Comparison of ENCODE assay signal across 15 mouse cellular contexts in genomic region chr7:133018961-133019360, GRCm38 (mm10).
A peak's percentile ranks its signal among the peaks of the same experiment; 100 is the strongest.
DNase-seq lines count a peak whose midpoint lies in the region; ATAC-seq lines count a peak whose summit lies in the region.
"Had no signal": no experiment of that assay in that cellular context is flagged by ENCODE, and none has a peak within 500 bp of the region (broad histone marks: within the 10 kb centered on the region; RNA-seq: fewer than 3 reads in every experiment).

No protein-coding gene starts in this region.

- no peak for DNase-seq in heart, embryonic 10.5 days (ENCODE audit: low spot score)
- no peak for DNase-seq in kidney, adult 18-20 months
- DNase-seq in adrenal gland, postnatal 4 days (ENCODE audit: low spot score in 2 of 2) = no peak
- DNase-seq: adrenal gland, postnatal 14 days; cerebellum, adult 18-20 months; gastrocnemius, postnatal 36 days; left cerebral cortex, postnatal 4 days; liver, embryonic 13.5 days had no signal

- no peaks in the 10 kb centered on the region for H3K9me3 ChIP-seq in heart, embryonic 10.5 days
- no peaks in the 10 kb centered on the region for H3K9me3 ChIP-seq in heart, embryonic 12.5 days (replicated peaks)
- no peaks in the 10 kb centered on the region for H3K9me3 ChIP-seq in kidney, embryonic 15.5 days (replicated peaks)
- no peaks in the 10 kb centered on the region for H3K9me3 ChIP-seq in midbrain, embryonic 15.5 days
- H3K9me3 ChIP-seq in midbrain, embryonic 16.5 days (replicated peaks; ENCODE audit: control insufficient read depth, low read length, poor library complexity, severe bottlenecking) = no peaks in the 10 kb centered on the region
- H3K9me3 ChIP-seq: forebrain, embryonic 13.5 days; liver, embryonic 13.5 days had no signal

- H3K4me2 ChIP-seq in heart, embryonic 12.5 days = no peak overlapping the region
- no peak overlapping the region for H3K4me2 ChIP-seq in kidney, embryonic 15.5 days
- H3K4me2 ChIP-seq in midbrain, embryonic 15.5 days = no peak overlapping the region
- no peak overlapping the region for H3K4me2 ChIP-seq in midbrain, embryonic 16.5 days (ENCODE audit: low read length)
- H3K4me2 ChIP-seq: forebrain, embryonic 13.5 days; liver, embryonic 13.5 days had no signal

- ATAC-seq in heart, embryonic 12.5 days (ENCODE audit: insufficient number of reproducible peaks, low FRiP score) = no peak
- no peak for ATAC-seq in kidney, embryonic 15.5 days (replicated peaks; ENCODE audit: low FRiP score)
- no peak for ATAC-seq in midbrain, embryonic 15.5 days (replicated peaks)
- no peak for ATAC-seq in midbrain, embryonic 16.5 days
- ATAC-seq: activated CD4-positive, CD25-positive, alpha-beta regulatory T cell, adult 4 months; forebrain, embryonic 13.5 days; Patski had no signal

- H3K27me3 ChIP-seq in heart, embryonic 10.5 days (ENCODE audit: insufficient read depth, poor library complexity, severe bottlenecking) = no peaks in the 10 kb centered on the region
- no peaks in the 10 kb centered on the region for H3K27me3 ChIP-seq in heart, embryonic 12.5 days (replicated peaks)
- H3K27me3 ChIP-seq in kidney, embryonic 15.5 days = no peaks in the 10 kb centered on the region
- H3K27me3 ChIP-seq in midbrain, embryonic 15.5 days (replicated peaks) = no peaks in the 10 kb centered on the region
- H3K27me3 ChIP-seq in midbrain, embryonic 16.5 days (ENCODE audit: control insufficient read depth, insufficient read depth, low read depth, low read length) = no peaks in the 10 kb centered on the region
- H3K27me3 ChIP-seq: forebrain, embryonic 13.5 days; liver, embryonic 13.5 days; Patski had no signal

- peaks cover 57% of the 10 kb centered on the region for H3K4me1 ChIP-seq in heart, embryonic 10.5 days
- H3K4me1 ChIP-seq in heart, embryonic 12.5 days (replicated peaks) = peaks cover 68% of the 10 kb centered on the region
- peaks cover 43% of the 10 kb centered on the region for H3K4me1 ChIP-seq in kidney, embryonic 15.5 days
- H3K4me1 ChIP-seq in midbrain, embryonic 15.5 days = peaks cover 36% of the 10 kb centered on the region
- H3K4me1 ChIP-seq in midbrain, embryonic 16.5 days (ENCODE audit: control insufficient read depth, insufficient read depth, low read length) = peaks cover 22% of the 10 kb centered on the region
- H3K4me1 ChIP-seq: liver, embryonic 13.5 days had no signal

- WGBS in heart, embryonic 10.5 days = 81% methylated on average over 7 of the region's 7 CpGs
- WGBS in heart, embryonic 12.5 days = 75% methylated on average over 7 of the region's 7 CpGs
- whole genome bisulfite sequencing in kidney, embryonic 15.5 days = 77% methylated on average over 7 of the region's 7 CpGs
- WGBS in midbrain, embryonic 15.5 days = 74% methylated on average over 7 of the region's 7 CpGs
- WGBS in midbrain, embryonic 16.5 days = 72% methylated on average over 7 of the region's 7 CpGs

- H3K9ac ChIP-seq in heart, embryonic 12.5 days = no peak overlapping the region
- no peak overlapping the region for H3K9ac ChIP-seq in kidney, embryonic 15.5 days
- no peak overlapping the region for H3K9ac ChIP-seq in midbrain, embryonic 15.5 days
- no peak overlapping the region for H3K9ac ChIP-seq in midbrain, embryonic 16.5 days (ENCODE audit: low read depth, low read length)
- H3K9ac ChIP-seq: forebrain, embryonic 13.5 days; liver, embryonic 13.5 days had no signal

- H3K4me3 ChIP-seq in heart, embryonic 10.5 days = no peak overlapping the region
- H3K4me3 ChIP-seq in heart, embryonic 12.5 days = no peak overlapping the region
- no peak overlapping the region for H3K4me3 ChIP-seq in kidney, embryonic 15.5 days (replicated peaks)
- H3K4me3 ChIP-seq in midbrain, embryonic 15.5 days = no peak overlapping the region
- H3K4me3 ChIP-seq in midbrain, embryonic 16.5 days (ENCODE audit: low read depth, low read length) = no peak overlapping the region
- H3K4me3 ChIP-seq: forebrain, embryonic 13.5 days; liver, embryonic 13.5 days had no signal

- 0 out of 2 replicates have a peak overlapping the region, but pooled peaks have one; percentile 29 for H3K27ac ChIP-seq in heart, embryonic 10.5 days
- no peak overlapping the region for H3K27ac ChIP-seq in heart, embryonic 12.5 days (ENCODE audit: poor library complexity, severe bottlenecking)
- peak overlapping the region; percentile 37 for H3K27ac ChIP-seq in kidney, embryonic 15.5 days
- peak overlapping the region; percentile 11; the same call in 1 of the 2 replicates for H3K27ac ChIP-seq in midbrain, embryonic 15.5 days
- H3K27ac ChIP-seq in midbrain, embryonic 16.5 days (ENCODE audit: low read length) = no peak overlapping the region
- H3K27ac ChIP-seq: forebrain, embryonic 13.5 days; liver, embryonic 13.5 days had no signal

- peaks cover 11% of the 10 kb centered on the region for H3K36me3 ChIP-seq in heart, embryonic 10.5 days
- 0 out of 2 replicates have a peak, but pooled peaks cover 4% of the 10 kb centered on the region for H3K36me3 ChIP-seq in heart, embryonic 12.5 days
- peaks cover 17% of the 10 kb centered on the region; the same call in 1 of the 2 replicates for H3K36me3 ChIP-seq in kidney, embryonic 15.5 days
- no peaks in the 10 kb centered on the region for H3K36me3 ChIP-seq in midbrain, embryonic 15.5 days (replicated peaks)
- H3K36me3 ChIP-seq in midbrain, embryonic 16.5 days (ENCODE audit: control insufficient read depth, insufficient read depth, low read length) = no peaks in the 10 kb centered on the region
- H3K36me3 ChIP-seq: liver, embryonic 13.5 days had no signal

Comparison
In these comparisons a context has a peak if more than half of its experiments do, and no peak if none do; other contexts are left out.
1. H3K27ac ChIP-seq: peak in heart, embryonic 10.5 days (single experiment), kidney, embryonic 15.5 days (single experiment) and midbrain, embryonic 15.5 days (single experiment); none in heart, embryonic 12.5 days (single experiment) and midbrain, embryonic 16.5 days (single experiment).